Mouse (Mus musculus) ES-CJ7 (cell line): ENCODE data around the gene Tmem213.

Experiments
- DNase-seq: peaks from one replicate; pipeline ENCODE4 v3.0.0; 2011; ENCODE audit warnings: low read depth, low spot score

Tmem213 gene

GRCm38 (mm10) chr6:38116107-38116770, 7.2 kb downstream of the Tmem213 start:
- DNase-seq: no peak

- no peak for DNase-seq
Measured at GRCm38 (mm10) chr6:38118341-38118740, 9.3 kb downstream of the Tmem213 start.

- no peak for DNase-seq
Measured at GRCm38 (mm10) chr6:38120681-38121371, 11.8 kb downstream of the Tmem213 start.

- no peak for DNase-seq
Measured at GRCm38 (mm10) chr6:38121843-38122242, 12.8 kb downstream of the Tmem213 start.

- no peak for DNase-seq
Measured at GRCm38 (mm10) chr6:38122791-38123190, 13.7 kb downstream of the Tmem213 start.

- no peak for DNase-seq
Measured at GRCm38 (mm10) chr6:38123471-38124206, 14.6 kb downstream of the Tmem213 start.

GRCm38 (mm10) chr6:38124207-38124835, 15.3 kb downstream of the Tmem213 start, which contains the start of gene Atp6v0a4:
Gene Atp6v0a4 (minus strand): TSS chr6:38124586.
- no peak for DNase-seq

GRCm38 (mm10) chr6:38124882-38125281, 15.8 kb downstream of the Tmem213 start:
- no peak for DNase-seq

GRCm38 (mm10) chr6:38125462-38125861, 16.4 kb downstream of the Tmem213 start:
- DNase-seq: no peak

GRCm38 (mm10) chr6:38128115-38128514, 19.1 kb downstream of the Tmem213 start:
- no peak for DNase-seq

GRCm38 (mm10) chr6:38129883-38130282, 20.8 kb downstream of the Tmem213 start:
- DNase-seq: peak; percentile 36

- no peak for DNase-seq
Measured at GRCm38 (mm10) chr6:38131801-38132231, 22.8 kb downstream of the Tmem213 start.

GRCm38 (mm10) chr6:38134806-38135559, 25.9 kb downstream of the Tmem213 start:
- no peak for DNase-seq

GRCm38 (mm10) chr6:38139086-38139485, 30.0 kb downstream of the Tmem213 start:
- DNase-seq: no peak

- DNase-seq: no peak
Measured at GRCm38 (mm10) chr6:38140402-38140801, 31.3 kb downstream of the Tmem213 start.

- peak; percentile 36 for DNase-seq
Measured at GRCm38 (mm10) chr6:38144161-38144998, 35.3 kb downstream of the Tmem213 start.

GRCm38 (mm10) chr6:38145463-38146065, 36.5 kb downstream of the Tmem213 start:
- DNase-seq: no peak

GRCm38 (mm10) chr6:38147301-38147700, 38.2 kb downstream of the Tmem213 start:
- no peak for DNase-seq

GRCm38 (mm10) chr6:38148626-38149025, 39.6 kb downstream of the Tmem213 start:
- DNase-seq: no peak

GRCm38 (mm10) chr6:38149483-38149882, 40.4 kb downstream of the Tmem213 start:
- no peak for DNase-seq
